Mouse (Mus musculus): Measurements from ENCODE around the gene Slc1a1. TPM values are rescaled to one million over a fixed set of nuclear protein-coding genes. Genes with fewer than 3 reads are reported as not detected.

The Slc1a1 gene
- 0.65 TPM in 1 of 2 replicates, not detected in the other for total RNA-seq (2017)

DNA sequence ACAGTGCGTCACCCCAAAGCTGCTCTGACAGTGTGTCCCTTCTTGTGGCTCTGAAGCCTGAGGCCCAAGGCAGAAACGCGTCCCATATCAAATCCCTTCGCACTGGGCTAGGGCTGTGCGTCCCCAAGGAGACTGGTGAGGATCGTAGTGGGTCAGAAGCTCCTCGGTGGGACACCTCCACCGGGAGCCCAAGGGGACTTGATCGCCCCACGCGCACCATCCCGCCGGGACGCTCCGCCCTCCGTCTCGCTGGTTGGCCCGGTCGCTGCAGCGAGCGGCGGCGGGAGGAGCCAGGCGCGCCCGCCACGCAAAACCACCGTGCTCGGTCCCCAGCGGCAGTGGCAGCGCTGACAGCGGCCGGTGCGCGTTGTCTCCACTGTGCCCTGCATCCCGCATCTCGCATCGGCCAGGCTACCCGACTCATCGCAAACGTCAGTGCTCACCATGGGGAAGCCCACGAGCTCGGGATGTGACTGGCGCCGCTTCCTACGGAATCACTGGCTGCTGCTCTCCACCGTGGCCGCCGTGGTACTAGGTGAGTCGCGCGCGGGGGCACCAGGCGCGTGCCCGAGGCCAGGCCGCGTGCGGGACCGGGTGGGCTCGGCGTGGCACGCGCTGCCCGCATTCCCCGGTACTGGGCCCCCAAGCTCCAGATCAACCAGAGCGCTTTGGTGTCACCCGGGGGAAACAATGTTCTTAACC lies at the start of gene Slc1a1:
Gene Slc1a1 (plus strand): TSS at position 252 of the 702 bp plus-strand sequence.
- peak in 1 of 2 experiments; percentile 61; a peak in 3 of 4 replicates for ATAC-seq (replicated peaks in 1 of 2; ENCODE audit: insufficient read depth in 1 of 2, low FRiP score in 2 of 2, low TSS enrichment in 1 of 2, low read depth in 1 of 2, poor library complexity in 2 of 2, severe bottlenecking in 2 of 2)

GRCm38 (mm10) chr19:28790196-28790595 lies 44.7 kb upstream of the Slc1a1 start:
- no peak for ATAC-seq (replicated peaks in 1 of 2; ENCODE audit: insufficient read depth in 1 of 2, low FRiP score in 2 of 2, low TSS enrichment in 1 of 2, low read depth in 1 of 2, poor library complexity in 2 of 2, severe bottlenecking in 2 of 2)

GRCm38 (mm10) chr19:28793307-28793706 lies 41.5 kb upstream of the Slc1a1 start:
- ATAC-seq (replicated peaks in 1 of 2; ENCODE audit: insufficient read depth in 1 of 2, low FRiP score in 2 of 2, low TSS enrichment in 1 of 2, low read depth in 1 of 2, poor library complexity in 2 of 2, severe bottlenecking in 2 of 2): no peak

GRCm38 (mm10) chr19:28796146-28796848 lies 38.6 kb upstream of the Slc1a1 start:
- no peak for ATAC-seq (replicated peaks in 1 of 2; ENCODE audit: insufficient read depth in 1 of 2, low FRiP score in 2 of 2, low TSS enrichment in 1 of 2, low read depth in 1 of 2, poor library complexity in 2 of 2, severe bottlenecking in 2 of 2)

DNA sequence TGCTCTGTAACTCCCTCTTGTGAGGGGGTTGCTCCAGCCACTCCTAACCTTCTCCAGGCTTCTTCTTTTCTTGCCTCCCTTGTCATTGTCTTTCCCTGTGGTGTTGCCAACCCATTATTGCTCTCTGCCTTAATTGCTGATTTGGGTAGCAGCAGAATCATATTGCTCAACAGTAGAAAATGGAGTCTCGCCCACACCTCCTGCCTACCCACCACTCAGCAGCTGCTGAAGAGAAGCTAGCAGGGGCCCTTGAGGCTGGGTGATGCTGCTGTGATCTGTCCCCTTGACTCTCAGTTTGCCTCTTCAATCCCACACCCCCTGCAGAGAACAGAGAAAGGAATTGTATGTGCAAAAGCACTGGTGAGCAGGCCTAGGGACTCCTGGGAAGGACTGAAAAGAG lies 37.9 kb upstream of the Slc1a1 start:
- ATAC-seq (replicated peaks in 1 of 2; ENCODE audit: insufficient read depth in 1 of 2, low FRiP score in 2 of 2, low TSS enrichment in 1 of 2, low read depth in 1 of 2, poor library complexity in 2 of 2, severe bottlenecking in 2 of 2): no peak

GRCm38 (mm10) chr19:28797611-28798010 lies 37.2 kb upstream of the Slc1a1 start:
- no peak for ATAC-seq (replicated peaks in 1 of 2; ENCODE audit: insufficient read depth in 1 of 2, low FRiP score in 2 of 2, low TSS enrichment in 1 of 2, low read depth in 1 of 2, poor library complexity in 2 of 2, severe bottlenecking in 2 of 2)

GRCm38 (mm10) chr19:28800448-28800847 lies 34.4 kb upstream of the Slc1a1 start:
- no peak for ATAC-seq (replicated peaks in 1 of 2; ENCODE audit: insufficient read depth in 1 of 2, low FRiP score in 2 of 2, low TSS enrichment in 1 of 2, low read depth in 1 of 2, poor library complexity in 2 of 2, severe bottlenecking in 2 of 2)

GRCm38 (mm10) chr19:28806276-28806675 lies 28.6 kb upstream of the Slc1a1 start:
- ATAC-seq (replicated peaks in 1 of 2; ENCODE audit: insufficient read depth in 1 of 2, low FRiP score in 2 of 2, low TSS enrichment in 1 of 2, low read depth in 1 of 2, poor library complexity in 2 of 2, severe bottlenecking in 2 of 2): no peak

DNA sequence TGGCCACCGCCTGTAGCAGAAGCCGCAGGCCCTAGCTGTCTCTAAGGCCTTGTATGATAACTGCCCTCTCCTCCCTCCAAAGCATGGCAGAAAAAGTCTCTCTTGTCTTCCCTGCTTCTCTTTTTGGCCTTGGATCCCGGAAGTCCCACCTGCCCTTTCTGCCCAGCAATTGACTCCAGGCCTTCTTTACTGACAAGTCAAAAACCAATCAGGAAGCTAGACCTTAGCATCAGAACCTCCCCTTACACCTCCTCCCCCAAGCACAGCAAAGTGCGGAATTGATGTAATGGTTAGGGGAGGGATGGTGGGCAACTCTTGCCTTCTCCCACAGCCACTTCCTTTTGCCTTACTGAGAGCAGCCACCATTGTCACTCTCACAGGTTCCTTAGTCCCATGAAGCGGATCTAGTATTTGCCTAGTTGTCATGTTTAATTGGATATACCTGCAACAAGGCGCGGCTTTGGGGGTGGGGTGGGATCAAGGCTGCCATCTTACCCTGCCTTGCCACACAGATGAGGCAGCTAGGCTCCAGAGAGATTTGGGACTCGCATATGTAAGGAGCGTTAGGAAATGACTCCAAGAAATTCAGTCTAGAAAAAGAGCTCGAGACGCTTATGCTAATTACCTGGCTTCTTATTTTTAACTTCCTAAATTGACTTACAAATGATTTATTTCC lies 27.9 kb upstream of the Slc1a1 start:
- ATAC-seq (replicated peaks in 1 of 2; ENCODE audit: insufficient read depth in 1 of 2, low FRiP score in 2 of 2, low TSS enrichment in 1 of 2, low read depth in 1 of 2, poor library complexity in 2 of 2, severe bottlenecking in 2 of 2): no peak

- no peak for ATAC-seq (replicated peaks in 1 of 2; ENCODE audit: insufficient read depth in 1 of 2, low FRiP score in 2 of 2, low TSS enrichment in 1 of 2, low read depth in 1 of 2, poor library complexity in 2 of 2, severe bottlenecking in 2 of 2)
Measured at GRCm38 (mm10) chr19:28807497-28807871, 27.4 kb upstream of the Slc1a1 start.

DNA sequence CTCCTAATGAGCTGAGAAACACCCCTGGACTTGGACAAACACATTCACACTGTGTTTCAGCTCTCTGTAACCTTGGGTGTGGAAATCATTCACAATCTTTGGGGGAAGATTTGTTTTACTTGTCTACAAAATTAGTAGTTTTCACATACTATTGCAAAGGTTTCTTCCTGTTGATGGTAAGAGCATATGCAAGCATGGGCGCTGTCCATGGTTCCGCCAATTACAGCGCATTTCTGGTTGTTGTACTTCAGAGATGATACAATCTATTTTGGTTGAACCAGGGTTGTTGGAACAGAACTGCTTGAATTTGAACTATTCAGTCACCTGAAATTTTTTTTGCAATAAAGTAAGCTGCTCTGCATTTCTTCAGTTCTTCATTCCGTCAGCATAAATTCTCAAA lies 16.6 kb upstream of the Slc1a1 start:
- no peak for ATAC-seq (replicated peaks in 1 of 2; ENCODE audit: insufficient read depth in 1 of 2, low FRiP score in 2 of 2, low TSS enrichment in 1 of 2, low read depth in 1 of 2, poor library complexity in 2 of 2, severe bottlenecking in 2 of 2)

- no peak for ATAC-seq (replicated peaks in 1 of 2; ENCODE audit: insufficient read depth in 1 of 2, low FRiP score in 2 of 2, low TSS enrichment in 1 of 2, low read depth in 1 of 2, poor library complexity in 2 of 2, severe bottlenecking in 2 of 2)
Measured at GRCm38 (mm10) chr19:28827697-28828328, 7.0 kb upstream of the Slc1a1 start.

DNA sequence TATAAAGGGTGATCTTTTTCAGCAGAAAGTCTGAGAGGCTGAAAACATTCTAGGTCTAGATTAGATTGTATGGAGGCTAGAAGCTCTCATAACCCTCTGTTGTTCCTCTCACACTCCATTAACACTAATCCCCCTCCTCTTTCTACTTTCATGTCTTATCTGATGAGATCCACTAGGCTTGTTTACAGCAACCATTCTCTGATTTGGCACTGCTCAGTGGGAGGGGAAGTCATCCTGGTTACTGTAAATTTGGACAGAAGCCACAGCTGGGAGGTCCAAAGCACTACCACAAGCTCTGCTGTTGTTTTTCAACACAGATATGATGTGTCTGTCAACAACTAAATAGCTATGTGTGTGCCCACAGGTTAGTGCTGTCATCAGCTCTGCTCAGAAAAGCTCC lies 3.5 kb upstream of the Slc1a1 start:
- no peak for ATAC-seq (replicated peaks in 1 of 2; ENCODE audit: insufficient read depth in 1 of 2, low FRiP score in 2 of 2, low TSS enrichment in 1 of 2, low read depth in 1 of 2, poor library complexity in 2 of 2, severe bottlenecking in 2 of 2)

- no peak for ATAC-seq (replicated peaks in 1 of 2; ENCODE audit: insufficient read depth in 1 of 2, low FRiP score in 2 of 2, low TSS enrichment in 1 of 2, low read depth in 1 of 2, poor library complexity in 2 of 2, severe bottlenecking in 2 of 2)
Measured at GRCm38 (mm10) chr19:28832605-28833004, 2.2 kb upstream of the Slc1a1 start.

DNA sequence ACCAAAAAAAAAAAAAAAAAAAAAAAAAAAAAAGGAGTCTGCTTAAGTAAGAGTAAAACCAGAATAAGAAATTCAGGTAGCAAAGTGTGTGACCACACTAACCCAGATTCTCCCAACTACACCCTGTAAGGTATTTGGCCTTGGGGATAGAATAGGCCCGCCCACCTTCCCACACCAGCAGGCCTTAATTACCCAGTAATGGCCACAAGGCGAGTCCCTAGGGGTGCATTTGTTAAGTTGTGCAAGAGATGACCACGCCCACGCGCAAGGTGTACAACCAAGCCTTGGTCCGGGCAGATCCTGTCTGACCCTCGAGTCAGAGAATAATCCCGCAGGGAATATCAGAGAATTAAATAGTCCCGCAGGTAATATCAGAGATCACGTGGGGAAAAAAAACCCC lies 461 bp upstream of the Slc1a1 start:
- ATAC-seq (replicated peaks in 1 of 2; ENCODE audit: insufficient read depth in 1 of 2, low FRiP score in 2 of 2, low TSS enrichment in 1 of 2, low read depth in 1 of 2, poor library complexity in 2 of 2, severe bottlenecking in 2 of 2): 0 out of 4 replicates have a peak, but pooled peaks of 1 of the 2 experiments have one; percentile 9

DNA sequence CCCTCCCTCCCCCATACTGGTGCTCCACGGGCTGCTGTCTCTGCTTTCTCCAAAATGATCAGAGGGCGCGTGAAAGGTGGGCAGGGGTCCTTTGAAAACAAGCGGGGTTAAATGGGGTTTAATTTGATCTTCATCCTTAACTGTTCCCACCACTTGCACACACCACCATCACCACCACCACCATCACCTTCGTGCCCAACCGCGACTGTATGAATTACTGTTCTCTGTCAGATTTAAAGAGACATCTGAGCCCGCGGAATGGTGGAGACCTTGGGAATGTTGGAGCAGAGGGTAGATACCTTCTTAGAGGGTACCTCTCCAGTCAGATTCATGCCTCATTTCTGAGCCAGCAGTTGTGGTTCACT lies 633 bp downstream of the Slc1a1 start:
- ATAC-seq (replicated peaks in 1 of 2; ENCODE audit: insufficient read depth in 1 of 2, low FRiP score in 2 of 2, low TSS enrichment in 1 of 2, low read depth in 1 of 2, poor library complexity in 2 of 2, severe bottlenecking in 2 of 2): no peak

- no peak for ATAC-seq (replicated peaks in 1 of 2; ENCODE audit: insufficient read depth in 1 of 2, low FRiP score in 2 of 2, low TSS enrichment in 1 of 2, low read depth in 1 of 2, poor library complexity in 2 of 2, severe bottlenecking in 2 of 2)
Measured at GRCm38 (mm10) chr19:28836116-28836515, 1.3 kb downstream of the Slc1a1 start.

Measured in hematopoietic stem cell, adult 5-6 weeks (primary cell).